Mouse (Mus musculus) ES-E14 (cell line): ENCODE measurements around the gene Sorcs2.

ENCODE experiments used
- CHD2 ChIP-seq: IDR thresholded peaks from 2 replicates; pipeline ENCODE4 v1.6.1; 2014; ENCODE audit warnings: mild to moderate bottlenecking, low read depth, low read length, inconsistent platforms
- HCFC1 ChIP-seq: IDR thresholded peaks from 2 replicates; pipeline ENCODE4 v1.6.1; 2012; ENCODE audit warnings: low read length, inconsistent platforms, borderline replicate concordance; ENCODE audit not compliant: insufficient read depth
- MAFK ChIP-seq: IDR thresholded peaks from 2 replicates; pipeline ENCODE4 v1.6.1; 2014; ENCODE audit warnings: mild to moderate bottlenecking, low read depth, low read length, inconsistent platforms; ENCODE audit not compliant: insufficient read depth
- ZNF384 ChIP-seq: IDR thresholded peaks from 2 replicates; pipeline ENCODE4 v1.6.1; 2012; ENCODE audit warnings: low read depth, low read length, inconsistent platforms

DNA sequence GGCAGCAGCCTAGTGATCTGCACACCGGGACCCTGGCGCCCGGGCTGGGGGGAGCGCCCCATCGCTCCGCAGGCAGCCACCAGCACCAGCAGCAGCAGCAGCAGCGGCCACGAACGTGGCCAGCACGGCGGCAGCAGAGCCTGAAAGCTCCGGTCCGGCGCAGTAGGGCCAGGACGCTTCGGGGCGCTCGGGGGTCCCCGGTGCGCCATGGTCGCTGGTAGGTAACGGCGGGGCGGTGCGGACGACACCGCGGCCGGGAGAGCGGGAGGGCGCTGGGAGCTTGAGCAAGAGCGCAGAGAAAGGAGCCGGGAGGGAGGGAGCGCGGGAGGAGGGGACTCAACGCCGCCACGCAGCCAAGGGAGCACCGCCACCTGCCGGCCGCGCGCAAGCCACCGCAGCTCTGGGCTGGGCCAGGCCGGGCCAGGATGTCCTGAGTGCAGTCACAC lies at the start of gene Sorcs2:
- TF ChIP-seq HCFC1, result no peak
- no peak for TF ChIP-seq CHD2
- TF ChIP-seq MAFK, result no peak
- TF ChIP-seq ZNF384, result no peak
